Mouse (Mus musculus): ENCODE measurements around the gene Shisa2.
A peak's percentile ranks its signal among the peaks of the same experiment; 100 is the strongest.
"Not testable (repeated sequence)": the region's sequence is repeated elsewhere in the genome, so short reads cannot be mapped to it uniquely, and the experiment has no call there.

Gene Shisa2

DNA sequence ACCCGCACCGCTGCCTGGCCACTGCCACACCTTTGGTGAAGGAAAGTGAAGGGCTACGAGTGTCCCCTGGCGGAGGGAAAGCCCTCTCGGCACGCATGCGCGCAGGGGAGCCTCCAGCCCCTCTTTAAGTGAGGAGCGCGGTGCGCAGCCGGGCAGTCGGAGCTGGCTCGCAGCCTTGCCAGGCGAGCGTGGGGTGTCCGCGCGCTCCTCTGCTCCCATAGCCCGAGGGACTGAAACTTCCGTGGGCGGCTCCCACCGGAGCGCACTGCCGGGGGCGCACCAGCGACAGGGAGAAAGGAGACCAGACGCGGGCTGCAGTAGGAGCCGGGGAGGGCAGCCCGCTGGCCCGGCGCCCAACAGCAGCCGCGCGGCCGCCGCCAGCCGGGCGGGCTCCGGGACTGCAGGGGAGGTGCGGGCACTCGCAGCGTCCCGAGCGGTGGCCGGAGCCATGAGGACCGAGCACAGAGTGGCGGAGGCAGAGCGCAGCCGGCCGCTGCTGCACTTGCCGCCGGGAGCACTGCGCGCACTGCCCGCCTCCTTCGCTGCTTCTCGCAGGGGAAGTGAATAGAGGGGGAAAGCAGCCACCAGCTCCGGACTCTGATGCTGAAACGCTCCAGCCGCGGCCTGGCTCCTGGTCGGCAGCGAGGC, at the start of gene Shisa2:
TSS of gene Shisa2 (plus strand) at position 151 of the 648 bp plus-strand sequence.
- DNase-seq (ENCODE audit: low spot score) = peak; percentile 87

DNA sequence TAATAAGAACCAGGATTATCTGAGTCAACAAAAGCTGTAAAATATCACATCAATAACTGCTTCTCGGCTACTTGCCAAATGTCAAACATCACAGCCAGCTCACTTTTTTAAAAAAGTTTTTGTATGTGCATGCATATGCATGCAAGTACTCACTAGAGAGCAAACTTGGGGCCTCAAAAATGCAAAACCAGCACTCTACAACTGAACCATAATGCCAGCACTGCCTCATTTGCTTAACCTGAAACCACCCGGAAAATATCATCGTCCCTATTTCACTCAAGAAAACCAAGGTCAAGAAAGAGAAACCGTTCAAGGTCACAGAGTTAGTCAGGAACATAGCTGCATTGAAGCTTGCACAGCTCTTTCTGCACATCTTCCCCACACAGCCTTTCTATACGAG, 48.7 kb upstream of the Shisa2 start:
- DNase-seq (ENCODE audit: low spot score) = no peak

DNA sequence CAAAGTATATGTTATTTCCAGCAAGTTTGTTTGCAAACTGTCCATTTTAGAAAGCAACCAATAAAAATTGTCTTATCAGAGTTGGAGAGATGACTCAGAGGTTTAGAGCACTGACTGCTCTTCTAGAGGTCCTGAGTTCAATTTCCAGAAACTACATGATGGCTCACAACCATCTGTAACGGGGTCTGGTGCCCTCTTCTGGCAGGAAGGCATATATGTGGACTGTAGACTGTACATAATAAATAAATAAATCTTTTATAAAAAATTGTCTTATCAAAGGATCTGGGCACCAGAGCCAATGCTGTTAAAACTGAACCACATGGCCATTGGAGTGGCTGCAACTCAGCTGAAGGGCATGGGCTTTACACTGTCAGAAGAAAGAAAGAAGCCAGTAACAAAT, 34.5 kb upstream of the Shisa2 start:
- no peak for DNase-seq (ENCODE audit: low spot score)

DNA sequence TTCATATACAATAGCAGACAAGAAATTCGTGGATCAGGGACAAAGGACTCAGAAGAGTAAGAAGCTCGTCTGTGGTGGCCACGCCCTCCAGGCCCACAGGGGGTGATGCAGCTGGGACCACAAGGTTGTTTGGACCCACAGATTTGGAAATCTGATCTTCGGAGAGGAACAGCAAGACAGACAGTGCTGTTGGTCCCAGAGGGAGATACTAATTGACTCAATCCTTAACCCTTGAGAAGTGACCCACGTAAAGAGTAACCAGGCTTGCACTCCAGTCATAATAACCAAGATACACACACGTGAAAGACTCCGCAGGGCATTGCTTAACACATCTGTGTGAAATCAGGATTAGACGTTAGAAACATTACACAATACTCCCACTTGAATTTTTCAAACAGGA, 33.2 kb upstream of the Shisa2 start:
- DNase-seq (ENCODE audit: low spot score) = no peak

DNA sequence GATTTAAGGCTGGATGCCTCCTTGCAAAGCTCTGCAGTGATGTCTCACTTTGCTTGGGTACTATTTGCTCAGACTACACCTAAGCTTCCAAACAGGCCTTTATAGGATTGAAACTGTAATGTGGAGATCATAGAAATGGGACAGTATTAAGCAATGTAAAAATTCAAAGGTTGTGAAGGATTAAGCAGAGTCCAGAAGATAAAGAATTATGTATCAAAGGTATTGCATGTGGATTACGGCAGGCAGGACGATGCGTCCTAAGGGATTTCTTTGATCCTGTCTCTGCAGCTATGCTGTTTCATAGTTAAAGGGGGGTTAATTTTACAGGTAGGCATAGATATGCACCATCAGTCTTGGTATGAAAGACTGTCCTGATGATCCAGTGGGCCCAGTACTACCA, 32.5 kb upstream of the Shisa2 start:
- no peak for DNase-seq (ENCODE audit: low spot score)

DNA sequence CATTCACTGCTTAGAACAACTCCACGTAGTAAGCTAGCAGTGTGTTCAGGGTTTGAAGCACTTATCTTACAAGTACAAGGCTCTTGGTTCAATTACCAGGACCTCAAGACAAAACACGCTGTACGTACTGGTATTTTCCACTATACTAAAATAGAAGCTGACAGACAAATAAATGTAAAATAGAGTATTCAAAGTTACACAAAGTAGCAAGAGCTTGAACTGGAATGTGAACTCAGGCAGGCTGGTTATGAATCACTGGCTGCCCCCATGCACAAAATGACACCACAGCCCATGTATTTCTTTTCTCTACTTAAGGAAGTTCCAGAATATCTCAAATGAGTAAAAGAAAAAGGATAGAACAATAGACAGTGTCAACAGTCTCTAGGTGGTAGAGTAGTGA, 30.1 kb upstream of the Shisa2 start:
- no peak for DNase-seq (ENCODE audit: low spot score)

DNA sequence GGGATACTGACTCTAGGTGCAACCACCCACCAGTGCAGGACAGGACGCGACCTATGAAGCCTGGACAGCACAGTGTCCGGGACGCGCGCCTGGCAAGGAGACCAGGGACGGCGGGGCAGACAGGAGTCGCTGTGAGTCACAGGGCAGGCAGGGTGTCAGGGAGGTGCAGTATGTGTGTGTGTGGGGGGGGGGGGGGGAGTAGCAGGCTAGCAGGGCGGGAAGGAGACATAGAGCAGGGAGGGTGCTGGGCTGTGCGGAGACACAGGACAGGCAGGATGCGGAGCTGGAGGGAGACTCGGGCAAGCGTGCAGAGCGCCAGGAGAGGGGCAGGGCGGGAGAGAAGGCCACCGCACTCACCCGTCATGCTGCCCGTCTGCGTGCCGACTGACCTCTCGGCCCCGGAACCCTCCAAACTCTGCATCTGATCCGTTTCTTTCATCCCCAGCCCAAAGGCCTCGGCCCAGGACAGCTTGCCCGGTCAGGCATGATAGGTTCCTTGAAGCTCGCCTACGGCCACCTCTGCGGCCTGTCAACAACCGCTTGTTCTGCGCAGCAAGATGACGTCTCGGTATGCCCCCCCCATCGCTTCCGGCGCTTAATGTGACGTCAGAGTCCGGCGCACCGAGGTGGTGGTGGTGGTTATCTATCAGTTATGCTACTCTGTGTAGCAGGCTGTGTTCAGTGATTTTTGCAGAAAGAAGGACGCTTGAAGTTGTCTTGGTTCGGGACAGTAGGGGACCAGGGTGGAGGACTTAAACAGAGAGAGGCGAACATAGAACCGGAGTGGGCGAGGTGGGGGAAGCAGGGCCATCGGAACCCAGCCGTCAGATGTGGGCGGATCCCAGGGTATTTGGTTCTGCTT, 27.5 kb upstream of the Shisa2 start, which contains the start of gene Cdadc1:
TSS of gene Cdadc1 (minus strand) at position 562 of the 862 bp plus-strand sequence.
- peak; percentile 93 for DNase-seq (ENCODE audit: low spot score)

DNA sequence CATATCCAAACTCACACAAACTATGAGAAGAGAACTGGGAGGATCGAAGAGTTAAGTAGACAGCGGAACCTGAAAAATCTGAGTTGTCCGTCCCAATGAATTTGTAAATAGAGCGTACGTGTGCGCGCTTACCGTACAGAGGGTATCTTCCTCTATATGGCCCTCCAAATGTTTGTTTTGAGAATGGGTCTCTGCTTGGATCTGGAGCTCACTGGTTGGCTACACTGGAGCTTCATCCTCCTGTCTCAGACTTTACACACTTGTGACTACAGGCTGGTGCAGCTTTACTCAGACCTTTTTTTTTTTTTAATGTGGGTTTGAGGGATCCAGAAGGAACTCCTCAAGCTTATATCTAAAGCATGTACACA, 26.9 kb upstream of the Shisa2 start:
- no peak for DNase-seq (ENCODE audit: low spot score)

DNA sequence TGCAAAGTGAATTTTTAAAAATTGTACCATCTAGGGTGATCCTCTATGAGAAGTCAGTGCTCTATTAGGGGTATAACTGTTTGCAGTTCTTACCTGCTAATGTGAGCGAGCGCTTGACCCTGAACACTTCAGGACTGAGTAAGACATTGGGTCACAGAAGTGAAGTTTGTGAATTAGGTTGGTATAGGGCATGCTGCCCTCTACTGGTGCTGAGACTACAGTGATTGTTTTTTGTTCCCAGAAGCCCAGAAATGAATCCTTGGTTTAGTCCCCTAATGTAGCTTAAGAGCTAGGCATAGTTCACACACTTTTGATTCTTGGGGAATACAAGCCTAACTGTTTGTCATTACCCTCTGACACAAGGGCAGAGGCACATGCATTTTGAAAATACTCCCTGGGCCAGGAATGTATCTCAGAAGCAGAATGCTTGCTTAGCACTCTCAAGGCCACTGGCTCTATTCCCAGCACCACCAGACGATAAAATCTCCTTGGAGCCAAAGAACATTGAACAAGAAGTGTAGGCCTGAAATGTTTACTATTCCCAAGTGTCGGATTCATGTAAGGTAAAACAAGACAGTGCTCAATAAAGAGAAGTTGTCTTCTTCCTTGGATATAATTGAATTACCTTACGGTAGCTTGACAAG, 21.0 kb upstream of the Shisa2 start:
- no peak for DNase-seq (ENCODE audit: low spot score)

DNA sequence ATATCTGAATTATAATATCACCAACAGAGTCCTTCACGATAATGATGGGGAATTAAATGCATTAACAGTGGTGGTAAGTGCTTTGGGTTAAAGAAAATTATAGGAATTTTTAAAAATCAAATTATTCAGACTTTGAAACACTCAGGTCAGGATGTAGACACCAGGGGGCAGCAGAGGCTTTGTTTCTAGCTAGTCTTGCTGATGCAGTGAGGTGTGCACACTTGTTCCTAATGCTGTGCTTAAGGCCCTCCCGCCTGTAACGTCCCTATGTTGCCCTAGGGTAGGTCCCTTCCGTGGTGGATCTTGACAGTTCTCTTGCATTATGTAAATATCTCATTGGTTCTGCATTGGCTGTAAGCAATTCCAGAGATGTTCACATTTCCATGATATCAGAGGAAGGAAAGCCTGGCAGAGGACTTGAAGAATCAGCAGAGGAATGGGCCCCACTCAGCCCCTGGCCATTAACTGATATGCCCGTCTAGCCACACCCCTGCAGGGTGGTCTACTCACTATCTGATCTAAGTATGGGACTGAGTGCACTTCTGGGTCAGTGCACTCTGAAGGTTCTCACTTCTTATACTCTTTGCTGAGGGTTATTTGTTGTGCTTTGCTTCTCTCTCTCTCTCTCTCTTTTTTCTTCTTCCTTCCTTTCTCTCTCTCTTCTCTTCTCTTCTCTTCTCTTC, 19.3 kb upstream of the Shisa2 start:
- DNase-seq (ENCODE audit: low spot score) = peak; percentile 56

DNA sequence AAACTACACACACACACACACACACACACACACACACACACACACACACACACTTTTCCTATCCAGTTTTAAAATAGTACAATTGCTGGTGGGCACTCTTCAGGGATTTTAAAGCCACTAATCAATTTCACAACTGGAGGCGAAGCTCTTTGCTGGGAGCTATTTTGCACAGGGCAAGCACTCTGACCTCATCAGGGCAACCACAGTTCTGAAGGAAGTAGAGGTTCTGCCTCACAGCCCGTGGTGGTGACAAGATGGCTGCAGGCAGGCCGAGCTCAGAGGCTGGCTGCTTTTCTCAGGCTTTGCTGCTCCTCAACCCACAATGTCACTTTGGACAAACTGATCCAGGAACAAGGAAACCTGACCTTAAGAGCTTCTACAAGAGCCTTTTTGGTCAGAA, 18.1 kb upstream of the Shisa2 start:
- DNase-seq (ENCODE audit: low spot score) = no peak

DNA sequence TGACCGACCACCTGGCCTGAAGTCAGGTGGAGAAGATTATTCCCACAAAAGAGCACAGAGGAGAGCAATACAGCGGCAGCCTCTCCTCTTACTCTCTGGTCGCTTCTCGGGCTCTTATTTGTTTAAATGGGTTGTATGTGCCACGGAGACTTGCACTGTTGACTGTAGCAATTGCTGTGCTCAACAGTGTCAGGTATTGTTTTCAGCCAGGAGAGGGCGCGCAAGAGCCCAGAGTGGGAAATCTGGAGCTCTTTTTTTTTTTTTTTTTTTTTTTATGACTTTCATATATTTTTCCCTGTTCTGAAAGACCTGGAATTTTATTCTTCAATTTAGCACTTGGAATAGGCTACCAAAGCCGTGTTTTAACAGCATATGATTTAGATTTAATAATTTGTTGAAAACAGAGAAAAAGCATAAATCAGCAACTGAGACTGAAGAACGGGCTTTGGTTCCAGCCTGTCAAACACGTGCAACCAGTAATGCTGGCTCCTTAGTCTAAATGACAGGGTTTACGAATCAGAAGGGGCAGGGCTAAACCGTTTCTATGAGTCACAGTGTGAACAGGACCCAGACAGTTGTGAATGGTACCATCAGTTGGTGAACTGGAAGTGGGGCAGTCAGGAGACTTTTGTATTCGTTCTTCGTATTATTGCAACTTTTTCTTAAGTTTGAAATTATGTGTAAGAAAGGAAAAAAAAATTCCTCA, 12.0 kb upstream of the Shisa2 start:
- peak; percentile 63 for DNase-seq (ENCODE audit: low spot score)

DNA sequence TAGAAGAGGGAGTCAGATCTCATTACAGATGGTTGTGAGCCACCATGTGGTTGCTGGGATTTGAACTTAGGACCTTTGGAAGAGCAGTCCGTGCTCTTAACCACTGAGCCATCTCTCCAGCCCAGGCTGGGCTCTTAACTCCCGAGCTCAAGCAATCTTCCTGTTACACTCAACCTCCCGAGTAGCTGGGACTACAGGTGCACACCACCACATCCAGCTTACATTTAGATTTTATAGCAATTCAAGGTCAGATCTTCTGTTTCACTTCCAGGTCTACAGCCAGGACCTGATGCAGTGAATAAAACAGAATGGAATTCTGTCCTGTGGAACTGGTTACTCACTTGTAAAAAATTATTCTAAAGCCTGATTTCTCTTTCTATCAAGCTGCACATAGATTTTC, 11.0 kb upstream of the Shisa2 start:
- DNase-seq (ENCODE audit: low spot score) = not testable (repeated sequence)

DNA sequence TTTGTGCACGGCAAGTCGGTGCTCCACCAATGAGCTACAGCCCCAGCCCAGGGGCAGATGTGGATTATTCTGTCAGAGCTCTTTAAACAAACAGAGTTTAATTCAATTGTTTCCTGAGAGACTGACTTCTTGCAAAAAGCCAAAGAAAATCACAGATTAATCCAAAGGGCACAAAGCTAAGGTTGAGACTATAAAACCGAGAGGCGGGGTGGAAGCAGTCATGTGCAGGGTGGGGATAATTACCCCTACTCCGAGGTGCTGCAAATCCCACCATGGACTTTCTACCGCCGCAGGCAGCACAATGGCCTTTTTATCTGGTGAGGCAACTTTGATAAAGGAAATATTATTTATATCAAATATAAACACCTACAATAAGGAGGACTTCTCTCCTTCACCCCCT, 8.3 kb upstream of the Shisa2 start:
- no peak for DNase-seq (ENCODE audit: low spot score)

DNA sequence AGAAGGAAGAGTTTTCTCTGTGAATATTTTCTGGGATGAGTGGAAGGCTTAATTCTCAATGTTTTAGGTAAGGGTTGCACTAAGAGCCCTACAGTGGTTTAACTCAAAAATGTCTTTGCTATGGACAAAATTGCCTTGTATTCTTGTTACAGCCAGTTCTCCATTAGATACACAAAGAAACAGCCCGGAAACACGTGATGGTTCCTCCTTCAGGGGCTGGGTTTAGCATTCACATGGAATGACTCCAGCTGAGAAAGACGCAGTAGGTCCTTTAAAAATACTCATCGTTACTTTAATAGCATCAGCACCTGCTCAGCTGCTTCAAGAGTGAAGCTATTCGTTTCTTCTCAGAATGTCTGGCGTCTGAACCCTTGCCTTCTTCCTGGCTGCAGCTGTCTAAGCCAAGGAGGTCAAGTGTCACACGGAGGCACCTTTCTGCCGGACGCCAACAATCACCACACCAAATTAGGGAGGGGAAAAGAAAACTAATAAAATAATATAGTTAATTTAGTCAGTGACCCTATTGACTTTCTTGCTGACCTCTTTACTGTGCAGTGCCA, 702 bp upstream of the Shisa2 start:
- DNase-seq (ENCODE audit: low spot score) = no peak

DNA sequence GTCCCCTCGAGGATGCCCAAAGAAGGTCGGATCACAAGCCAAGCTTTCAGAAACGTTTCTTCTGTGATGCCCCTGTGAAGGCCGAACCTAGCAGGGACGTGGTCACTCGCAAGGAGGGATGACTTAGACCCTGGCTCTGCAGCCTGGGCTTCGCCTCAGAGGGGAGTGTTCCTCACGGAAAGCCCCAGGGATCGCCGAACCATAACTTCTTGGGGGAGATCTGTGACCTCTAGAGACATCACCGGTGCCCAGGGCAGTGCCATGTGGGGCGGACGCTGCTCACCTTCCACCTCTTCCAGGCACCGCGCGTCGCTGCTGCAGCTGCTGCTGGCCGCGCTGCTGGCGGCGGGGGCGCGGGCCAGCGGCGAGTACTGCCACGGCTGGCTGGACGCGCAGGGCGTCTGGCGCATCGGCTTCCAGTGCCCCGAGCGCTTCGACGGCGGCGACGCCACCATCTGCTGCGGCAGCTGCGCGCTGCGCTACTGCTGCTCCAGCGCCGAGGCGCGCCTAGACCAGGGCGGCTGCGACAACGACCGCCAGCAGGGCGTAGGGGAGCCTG, 777 bp downstream of the Shisa2 start:
- DNase-seq (ENCODE audit: low spot score) = peak; percentile 51

DNA sequence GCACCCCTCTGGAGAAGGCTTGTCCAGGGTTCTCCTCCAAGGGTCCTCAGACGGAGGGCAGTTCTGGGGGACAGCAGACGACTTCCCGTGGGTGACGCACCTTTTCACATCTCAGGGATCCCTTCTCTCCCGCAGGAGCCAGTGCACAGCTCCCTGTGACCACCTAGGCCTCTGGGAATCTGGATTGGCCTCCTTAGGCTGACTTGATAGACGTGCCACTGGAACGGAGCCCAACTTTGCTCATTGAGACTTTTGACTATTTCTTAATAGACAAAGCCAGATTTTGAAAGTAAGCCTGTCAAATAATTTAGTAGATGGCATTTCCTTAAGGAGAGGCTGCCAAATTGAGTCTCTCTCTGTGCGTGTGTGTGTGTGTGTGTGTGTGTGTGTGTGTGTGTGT, 1.6 kb downstream of the Shisa2 start:
- DNase-seq (ENCODE audit: low spot score) = peak; percentile 19

DNA sequence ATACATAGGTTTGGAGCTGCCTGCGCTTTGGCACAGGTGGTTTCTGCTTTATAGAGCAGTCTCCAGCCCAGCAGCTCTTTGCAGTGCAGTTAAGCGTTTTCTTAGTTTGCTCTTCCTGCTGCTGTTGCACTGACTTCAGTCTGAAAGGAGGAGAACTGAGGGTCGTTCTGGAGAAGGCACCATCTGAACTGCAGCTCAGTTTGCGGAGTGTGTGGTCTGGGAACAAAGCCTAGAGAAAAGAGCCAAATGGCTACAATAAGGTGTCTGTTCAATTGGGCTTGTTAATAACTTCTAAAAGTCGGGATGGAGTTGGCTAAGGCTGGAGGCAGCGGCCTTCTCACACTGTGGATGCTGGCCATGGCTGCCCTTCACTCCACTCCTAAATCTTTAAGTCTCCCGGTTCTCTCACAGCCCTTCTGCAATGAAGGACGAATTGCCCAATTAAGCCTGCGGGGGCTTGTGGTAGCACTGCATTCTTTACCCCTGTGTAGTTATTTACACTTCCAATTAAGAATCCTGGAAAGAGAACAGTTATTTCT, 2.1 kb downstream of the Shisa2 start:
- no peak for DNase-seq (ENCODE audit: low spot score)

DNA sequence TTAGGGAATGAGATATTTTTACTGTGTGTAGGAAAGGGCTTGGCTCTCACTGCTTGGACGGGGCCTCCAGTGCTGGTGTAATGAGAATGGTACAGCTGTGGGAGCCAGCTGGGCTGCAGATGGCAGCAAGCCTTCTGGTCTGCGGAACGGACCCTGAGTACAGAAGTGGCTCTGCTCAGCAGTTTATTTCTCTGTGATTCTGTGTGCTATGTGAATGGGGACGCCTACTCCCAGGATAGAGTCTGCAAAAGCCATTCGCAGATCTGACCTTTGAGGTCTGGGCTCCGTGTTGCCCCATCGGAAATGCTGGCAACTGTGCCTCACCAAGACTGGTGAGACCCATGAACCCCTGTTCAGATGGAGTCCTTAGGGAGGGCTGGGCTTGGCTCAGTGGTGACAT, 2.7 kb downstream of the Shisa2 start:
- no peak for DNase-seq (ENCODE audit: low spot score)

DNA sequence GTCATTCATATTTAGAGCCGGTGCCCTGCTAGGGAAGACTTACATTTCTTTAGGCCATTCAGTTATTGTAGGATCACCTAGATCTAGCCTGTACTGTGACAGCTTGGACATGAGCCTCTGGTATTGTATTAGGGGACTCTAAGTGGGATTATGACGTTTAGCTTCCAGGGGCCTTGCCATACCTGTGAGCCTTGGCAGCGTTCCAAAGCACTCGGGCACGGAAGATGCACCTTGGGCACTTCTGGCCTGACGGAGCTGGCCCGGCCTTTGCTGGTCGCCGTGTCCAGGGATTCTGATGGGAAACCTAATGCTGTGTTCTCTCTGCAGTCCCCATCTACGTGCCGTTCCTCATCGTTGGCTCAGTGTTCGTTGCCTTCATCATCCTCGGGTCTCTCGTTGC, 4.2 kb downstream of the Shisa2 start:
- no peak for DNase-seq (ENCODE audit: low spot score)

DNA sequence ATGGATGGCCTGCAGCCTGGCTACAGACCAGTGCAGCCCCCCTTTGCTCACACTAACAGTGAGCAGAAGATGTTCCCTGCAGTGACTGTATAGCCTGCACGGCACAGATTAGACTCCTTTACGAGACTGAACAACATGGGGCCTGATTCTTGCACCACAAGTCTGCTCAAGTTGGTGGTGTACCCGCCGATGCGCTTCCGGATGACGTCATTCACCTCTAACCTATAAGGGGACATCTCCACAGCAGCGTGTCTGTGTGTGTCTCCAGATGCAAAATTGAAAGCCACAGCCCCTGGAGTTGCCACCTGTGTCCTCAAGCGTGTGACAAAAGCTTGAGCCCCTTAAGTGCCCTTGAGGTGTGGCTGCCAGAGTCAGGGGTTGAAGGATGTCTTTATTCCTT, 5.0 kb downstream of the Shisa2 start:
- DNase-seq (ENCODE audit: low spot score) = no peak
